Mouse (Mus musculus): ENCODE results near the gene 2900026A02Rik.

DNA sequence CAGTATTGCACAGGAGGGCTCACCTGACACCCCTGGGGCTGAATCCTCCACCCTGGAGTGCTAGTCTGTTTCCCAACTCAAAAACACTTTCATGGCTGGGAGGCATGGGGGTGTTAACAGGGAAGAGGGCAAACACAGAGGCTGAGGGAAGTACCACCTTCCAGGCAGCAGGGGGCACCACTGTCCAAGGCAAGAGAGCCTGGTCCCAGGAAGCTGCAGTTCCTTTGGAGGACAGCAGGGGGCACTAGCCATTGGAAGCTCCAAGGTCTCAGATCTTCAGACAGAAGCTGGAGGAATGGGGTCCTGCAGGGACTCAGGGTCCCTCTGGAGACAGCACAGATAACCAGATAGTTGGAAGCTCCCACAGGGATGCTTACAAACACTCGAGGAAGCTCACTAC lies 121.5 kb downstream of the 2900026A02Rik start:
- no peak for TF ChIP-seq CTCF (IDR thresholded peaks at IDR 0.05; ENCODE audit: low read depth, low read length)
- TF ChIP-seq TAL1 (conservative IDR thresholded peaks at IDR 0.05; ENCODE audit: low read depth, low read length), result no peak
- TF ChIP-seq GATA2 (IDR thresholded peaks at IDR 0.05; ENCODE audit: borderline replicate concordance, low read depth, low read length), result no peak
